Mouse (Mus musculus) heart, postnatal 0 days (tissue): ENCODE data around the gene Eipr1.

Experiments
- CTCF ChIP-seq: IDR thresholded peaks from 2 replicates; pipeline ENCODE4 v1.5.1; 2016; ENCODE audit warnings: antibody characterized with exemption, control low read depth, low read depth
- EP300 ChIP-seq: IDR thresholded peaks from 2 replicates; pipeline ENCODE4 v1.6.1; 2016; ENCODE audit warnings: antibody characterized with exemption, low read depth

- TF ChIP-seq CTCF (no peak), EP300 (no peak)
Observed at GRCm38 (mm10) chr12:28900341-28900740, 148.7 kb downstream of the Eipr1 start.
